Mouse (Mus musculus) CH12.LX (cell line): ENCODE results near the gene Kxd1. TPM values are rescaled to one million over a fixed set of nuclear protein-coding genes. Genes with fewer than 3 reads are reported as not detected.

Experiments used
- DNase-seq: peaks from one replicate; pipeline ENCODE4 v3.0.0-alpha.2; 2013; ENCODE audit errors: extremely low read depth
- H3K27ac ChIP-seq: 2 replicates; pipeline ENCODE4 v1.5.1; 2012; ENCODE audit warnings: low read depth, mild to moderate bottlenecking, control low read depth, moderate library complexity; ENCODE audit not compliant: insufficient read depth
- H3K27me3 ChIP-seq: replicated peaks from 2 replicates; pipeline ENCODE3; 2012; ENCODE audit warnings: inconsistent platforms
- H3K36me3 ChIP-seq, 2 experiments: replicated peaks in 1 of 2; 2 replicates each; pipeline versions ENCODE3 to v1.6.1; 2012; ENCODE audit warnings: inconsistent platforms in 1 of 2, low read length in 1 of 2, mild to moderate bottlenecking in 1 of 2, mixed read lengths in 1 of 2, moderate library complexity in 1 of 2; ENCODE audit not compliant: control insufficient read depth in 1 of 2, insufficient read depth in 1 of 2
- H3K4me1 ChIP-seq, 2 experiments: 2 replicates each; pipeline ENCODE4 v1.6.1; 2012; ENCODE audit warnings: inconsistent platforms in 1 of 2, moderate library complexity in 1 of 2; ENCODE audit not compliant: insufficient read depth in 2 of 2, control insufficient read depth in 1 of 2
- H3K4me2 ChIP-seq: 2 replicates; pipeline ENCODE4 v1.6.1; 2012; ENCODE audit warnings: low read depth, mild to moderate bottlenecking, control low read depth; ENCODE audit not compliant: poor library complexity, insufficient read depth, severe bottlenecking
- H3K4me3 ChIP-seq, 3 experiments: fragments of 150-350 bp in 1 of 3; sonication (generic) in 1 of 3; replicated peaks in 1 of 3; 2 replicates each; pipeline versions ENCODE3 to v1.5.1; 2011 to 2012; ENCODE audit warnings: low read depth in 2 of 3, low read length in 2 of 3, mild to moderate bottlenecking in 2 of 3, moderate library complexity in 2 of 3, control low read depth in 1 of 3, improper control_type of control experiment in 1 of 3, inconsistent platforms in 1 of 3, mixed read lengths in 1 of 3; ENCODE audit not compliant: poor library complexity in 1 of 3
- H3K79me2 ChIP-seq: replicated peaks from 2 replicates; pipeline ENCODE4 v1.6.1; 2012; ENCODE audit warnings: mild to moderate bottlenecking, moderate library complexity; ENCODE audit not compliant: control insufficient read depth, poor library complexity, insufficient read depth, severe bottlenecking; ENCODE audit errors: extremely low read depth
- H3K9ac ChIP-seq: 2 replicates; pipeline ENCODE4 v1.6.1; 2012; ENCODE audit warnings: low read depth, mild to moderate bottlenecking, control low read depth, moderate library complexity; ENCODE audit not compliant: insufficient read depth
- H3K9me3 ChIP-seq: replicated peaks from 2 replicates; pipeline ENCODE3; 2012; ENCODE audit warnings: low read length, inconsistent platforms, mixed read lengths
- BHLHE40 ChIP-seq: IDR thresholded peaks from 2 replicates; pipeline ENCODE4 v1.6.1; 2011; ENCODE audit warnings: mild to moderate bottlenecking, low read depth, low read length, improper control_type of control experiment
- CTCF ChIP-seq, 2 experiments: IDR thresholded peaks in 1 of 2; conservative IDR thresholded peaks in 1 of 2; 2 replicates each; pipeline ENCODE4 v1.5.1; 2011 to 2012; ENCODE audit warnings: low read depth in 2 of 2, low read length in 2 of 2, improper control_type of control experiment in 1 of 2, inconsistent platforms in 1 of 2, mild to moderate bottlenecking in 1 of 2, moderate library complexity in 1 of 2
- ELF1 ChIP-seq: IDR thresholded peaks from 2 replicates; pipeline ENCODE4 v1.6.1; 2014; ENCODE audit warnings: low read depth, mild to moderate bottlenecking, inconsistent platforms, low read length, improper control_type of control experiment
- EP300 ChIP-seq: IDR thresholded peaks from 2 replicates; pipeline ENCODE4 v1.6.1; 2011; ENCODE audit warnings: low read length, improper control_type of control experiment
- ETS1 ChIP-seq: conservative IDR thresholded peaks from 2 replicates; pipeline ENCODE4 v1.6.1; 2012; ENCODE audit warnings: low read depth, mild to moderate bottlenecking, inconsistent platforms, low read length, improper control_type of control experiment, moderate library complexity
- MAX ChIP-seq: IDR thresholded peaks from 2 replicates; pipeline ENCODE4 v1.6.1; 2011; ENCODE audit warnings: low read length, improper control_type of control experiment
- MAZ ChIP-seq: IDR thresholded peaks from 2 replicates; pipeline ENCODE4 v1.6.1; 2012; ENCODE audit warnings: low read depth, mild to moderate bottlenecking, inconsistent platforms, low read length, improper control_type of control experiment, moderate library complexity
- MXI1 ChIP-seq: IDR thresholded peaks from 2 replicates; pipeline ENCODE4 v1.6.1; 2011; ENCODE audit warnings: mild to moderate bottlenecking, low read depth, low read length, improper control_type of control experiment
- NRF1 ChIP-seq: IDR thresholded peaks from 2 replicates; pipeline ENCODE4 v1.6.1; 2014; ENCODE audit warnings: low read depth, mild to moderate bottlenecking, inconsistent platforms, low read length, improper control_type of control experiment, moderate library complexity
- PAX5 ChIP-seq: IDR thresholded peaks from 2 replicates; pipeline ENCODE4 v1.6.1; 2012; ENCODE audit warnings: low read length, inconsistent platforms, mixed read lengths
- POLR2AphosphoS2 ChIP-seq: IDR thresholded peaks from 2 replicates; pipeline ENCODE4 v1.6.1; 2011; ENCODE audit warnings: low read depth, low read length, improper control_type of control experiment
- RAD21 ChIP-seq: IDR thresholded peaks from 2 replicates; pipeline ENCODE4 v1.6.1; 2011; ENCODE audit warnings: low read depth, mild to moderate bottlenecking, low read length, improper control_type of control experiment, moderate library complexity
- SMC3 ChIP-seq: IDR thresholded peaks from 2 replicates; pipeline ENCODE4 v1.6.1; 2011; ENCODE audit warnings: low read depth, low read length, improper control_type of control experiment
- TCF12 ChIP-seq: IDR thresholded peaks from 2 replicates; pipeline ENCODE4 v1.6.1; 2014; ENCODE audit warnings: low read depth, mild to moderate bottlenecking, inconsistent platforms, low read length, improper control_type of control experiment
- USF2 ChIP-seq: conservative IDR thresholded peaks from 2 replicates; pipeline ENCODE4 v1.6.1; 2011; ENCODE audit warnings: low read depth, low read length, improper control_type of control experiment
- ZMIZ1 ChIP-seq: IDR thresholded peaks from 2 replicates; pipeline ENCODE4 v1.6.1; 2012; ENCODE audit warnings: low read depth, mild to moderate bottlenecking, inconsistent platforms, low read length, improper control_type of control experiment
- ZNF384 ChIP-seq: IDR thresholded peaks from 2 replicates; pipeline ENCODE4 v1.6.1; 2012; ENCODE audit warnings: low read depth, low read length, improper control_type of control experiment, inconsistent platforms
- dilution Hi-C: fragments of 300-500 bp; cut with MboI; formaldehyde crosslinking; loops from 2 replicates; pipeline ENCODE4 v1.14.3; 2020; ENCODE audit warnings: low sequenced_read_pairs; ENCODE audit not compliant: extremely low pct_unique_long_range_greater_than_20kb, extremely low pct_ligation_motif_present
- in situ Hi-C: fragments of 300-500 bp; cut with MboI; formaldehyde crosslinking; loops from 3 replicates; pipeline ENCODE4 v1.14.3; 2019; ENCODE audit warnings: low sequenced_read_pairs, low pct_ligation_motif_present, low pct_unique_long_range_greater_than_20kb, mixed read lengths
- polyA plus RNA-seq: library from polyadenylated mRNA; unstranded; fragments of >175 nt; gene quantifications from 2 replicates; pipeline ENCODE4 v1.2.1, GENCODE M21; 2012; ENCODE audit warnings: low read depth; ENCODE audit not compliant: insufficient read length
- total RNA-seq, 2 experiments: library from RNA; depleted of rRNA; stranded (reverse); fragments of 300-350 nt in 1 of 2; fragments of >200 nt in 1 of 2; gene quantifications; 2 replicates each; pipeline ENCODE4 v1.2.3; 2012 to 2014

Gene Kxd1
- total and polyA plus RNA-seq, 3 experiments = 56.6 to 68.0 (median 63.4) TPM

DNA sequence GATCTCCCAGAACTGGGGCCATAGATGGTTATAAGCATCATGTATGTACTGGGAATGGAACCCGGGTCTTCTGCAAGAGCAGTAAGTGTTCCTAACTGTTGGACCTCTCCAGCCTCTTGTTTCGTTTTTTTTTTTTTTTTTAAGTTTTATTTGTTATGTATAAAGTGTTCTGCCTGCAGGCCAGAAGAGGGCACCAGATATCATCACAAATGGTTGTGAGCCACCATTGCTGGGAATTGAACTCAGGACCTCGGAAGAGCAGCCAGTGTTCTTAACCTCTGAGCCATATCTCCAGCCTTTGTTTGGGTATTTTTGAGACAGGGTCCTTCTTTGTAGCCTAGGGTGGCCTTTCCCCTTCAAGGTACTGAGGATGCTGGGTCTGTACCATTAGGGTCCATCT, 31.2 kb upstream of the Kxd1 start:
- H3K36me3 ChIP-seq = peaks cover 0 to 67% of the 10 kb centered on the region in 2 experiments

DNA sequence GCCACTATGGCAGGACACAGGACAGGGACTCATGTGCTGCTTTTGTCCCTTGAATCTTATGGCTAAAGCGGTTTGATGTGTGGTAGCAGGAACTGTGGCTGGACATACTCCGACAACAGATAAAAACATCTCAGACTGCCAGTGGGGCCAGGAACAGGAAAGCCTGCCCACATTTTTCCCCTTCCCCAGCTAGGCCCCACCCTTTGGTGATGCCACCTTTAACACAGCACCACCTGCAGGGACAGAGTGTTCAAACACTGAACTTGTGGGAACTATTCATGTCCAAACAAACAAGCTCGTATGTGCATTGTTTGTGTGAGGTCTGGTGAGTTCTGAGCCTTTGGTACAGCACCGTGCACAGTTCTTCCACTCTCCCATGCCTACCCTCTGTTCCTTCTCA, 30.6 kb upstream of the Kxd1 start:
- no peaks in the 10 kb centered on the region for H3K9me3 ChIP-seq
- dilution Hi-C loops = no loop called here
- no peak overlapping the region for H3K4me3 ChIP-seq
- no peaks in the 10 kb centered on the region for H3K79me2 ChIP-seq
- H3K4me2 ChIP-seq = no peak overlapping the region
- H3K9ac ChIP-seq = no peak overlapping the region
- DNase-seq = peak; percentile 45
- H3K27me3 ChIP-seq = no peaks in the 10 kb centered on the region
- peaks cover 0 to 73% of the 10 kb centered on the region in 2 experiments for H3K36me3 ChIP-seq
- no peak for TF ChIP-seq ELF1
- TF ChIP-seq MAX = no peak
- TF ChIP-seq CTCF (conservative IDR thresholded peaks at IDR 0.05 in 1 of 2, IDR thresholded peaks at IDR 0.05 in 1 of 2; ENCODE audit: low read depth in 2 of 2, low read length in 2 of 2) = peak in 1 of 2 experiments; percentile 47; a peak in 2 of 4 replicates
- no peak for TF ChIP-seq EP300
- no peak for TF ChIP-seq ZMIZ1
- no peak for TF ChIP-seq MXI1
- TF ChIP-seq ETS1 = no peak
- TF ChIP-seq PAX5 = no peak
- TF ChIP-seq POLR2AphosphoS2 = no peak
- TF ChIP-seq MAZ = 0 out of 2 replicates have a peak, but pooled peaks have one; percentile 49
- TF ChIP-seq RAD21 = no peak; the same call in none of the 2 replicates
- no peak for TF ChIP-seq TCF12
- TF ChIP-seq BHLHE40 = no peak
- no peak for TF ChIP-seq NRF1
- TF ChIP-seq SMC3 = no peak; the same call in 1 of the 2 replicates
- peaks cover 3 to 35% of the 10 kb centered on the region in 2 experiments; a peak in 2 of 4 replicates for H3K4me1 ChIP-seq
- in situ Hi-C loops = no loop called here
- H3K27ac ChIP-seq = no peak overlapping the region

More for the DNA sequence above, 31.2 kb upstream of the Kxd1 start:
- peaks cover 3 to 38% of the 10 kb centered on the region in 2 experiments; a peak in 2 of 4 replicates for H3K4me1 ChIP-seq
- DNase-seq = no peak
- dilution Hi-C loops (no loop called here), in situ Hi-C loops (no loop called here)
- H3K27me3 ChIP-seq = no peaks in the 10 kb centered on the region
- no peaks in the 10 kb centered on the region for H3K79me2 ChIP-seq
- H3K27ac ChIP-seq = no peak overlapping the region
- no peak overlapping the region for H3K4me2 ChIP-seq
- H3K4me3 ChIP-seq = no peak overlapping the region
- TF ChIP-seq SMC3 = no peak; the same call in 1 of the 2 replicates
- peak; percentile 88 for TF ChIP-seq ZNF384
- no peak for TF ChIP-seq BHLHE40
- TF ChIP-seq RAD21 = peak; percentile 27
- no peak for TF ChIP-seq MXI1
- TF ChIP-seq USF2 = no peak
- TF ChIP-seq CTCF (conservative IDR thresholded peaks at IDR 0.05 in 1 of 2, IDR thresholded peaks at IDR 0.05 in 1 of 2; ENCODE audit: low read depth in 2 of 2, low read length in 2 of 2) = peak in 1 of 2 experiments; percentile 49; a peak in 2 of 4 replicates
- TF ChIP-seq, all 38 proteins: peak for 3
- Histone ChIP-seq H3K9ac (no peak overlapping the region), H3K9me3 (no peaks in the 10 kb centered on the region)
